Mouse (Mus musculus): ENCODE results near the gene Thap7.

DNA sequence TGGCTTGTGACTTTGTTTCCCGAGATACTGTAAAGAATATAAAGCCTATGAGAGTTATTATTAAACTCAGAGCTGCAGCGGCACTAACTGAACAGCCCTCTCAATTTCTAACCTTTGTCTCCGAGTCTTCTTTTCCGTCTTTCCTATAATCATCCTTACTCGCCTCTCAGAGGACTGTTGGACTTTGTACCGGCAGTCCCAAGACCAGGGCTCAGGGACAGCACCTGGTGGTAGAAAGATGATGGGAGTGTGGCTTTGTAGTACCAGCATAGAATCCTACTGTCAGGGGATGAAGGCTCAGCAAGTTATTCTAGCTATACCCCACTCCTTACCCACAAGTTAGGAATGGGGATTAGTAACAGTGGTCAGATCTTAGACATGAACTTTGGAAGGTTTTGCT, 4.7 kb downstream of the Thap7 start:
- TF ChIP-seq CTCF (conservative IDR thresholded peaks at IDR 0.05; ENCODE audit: insufficient read depth, insufficient read length, low read depth, low read length) (no peak; the same call in 1 of the 2 replicates), POLR2A (IDR thresholded peaks at IDR 0.05; ENCODE audit: low read depth, low read length) (no peak)
